Mouse (Mus musculus) naive thymus-derived CD4-positive, alpha-beta T cell, adult 2 months (primary cell): ENCODE data around the gene Arhgap44.

ENCODE experiments used
- DNase-seq: peaks from one replicate; pipeline ENCODE4 v3.0.0-alpha.2; 2011; ENCODE audit warnings: low read depth

Gene Arhgap44

GRCm38 (mm10) chr11:65137145-65137652 is 25.6 kb downstream of the Arhgap44 start:
- DNase-seq, result no peak

GRCm38 (mm10) chr11:65135251-65135739 is 27.5 kb downstream of the Arhgap44 start:
- DNase-seq, result no peak

GRCm38 (mm10) chr11:65133661-65134060 is 29.1 kb downstream of the Arhgap44 start:
- no peak for DNase-seq

- no peak for DNase-seq
Measured at GRCm38 (mm10) chr11:65129110-65129509, 33.7 kb downstream of the Arhgap44 start.

GRCm38 (mm10) chr11:65128666-65129065 is 34.1 kb downstream of the Arhgap44 start:
- DNase-seq, result no peak

GRCm38 (mm10) chr11:65126566-65126965 is 36.2 kb downstream of the Arhgap44 start:
- DNase-seq, result no peak

GRCm38 (mm10) chr11:65124913-65125418 is 37.8 kb downstream of the Arhgap44 start:
- DNase-seq, result no peak

- no peak for DNase-seq
Measured at GRCm38 (mm10) chr11:65120276-65120675, 42.5 kb downstream of the Arhgap44 start.

GRCm38 (mm10) chr11:65115811-65116210 is 47.0 kb downstream of the Arhgap44 start:
- no peak for DNase-seq

GRCm38 (mm10) chr11:65112086-65112485 is 50.7 kb downstream of the Arhgap44 start:
- DNase-seq, result no peak

GRCm38 (mm10) chr11:65111651-65112050 is 51.1 kb downstream of the Arhgap44 start:
- DNase-seq, result no peak

GRCm38 (mm10) chr11:65110058-65110457 is 52.7 kb downstream of the Arhgap44 start:
- no peak for DNase-seq

GRCm38 (mm10) chr11:65107734-65108171 is 55.0 kb downstream of the Arhgap44 start:
- no peak for DNase-seq

- DNase-seq, result no peak
Measured at GRCm38 (mm10) chr11:65107151-65107550, 55.6 kb downstream of the Arhgap44 start.

- no peak for DNase-seq
Measured at GRCm38 (mm10) chr11:65104076-65104475, 58.7 kb downstream of the Arhgap44 start.

- no peak for DNase-seq
Measured at GRCm38 (mm10) chr11:65101206-65101605, 61.6 kb downstream of the Arhgap44 start.

GRCm38 (mm10) chr11:65100031-65100430 is 62.7 kb downstream of the Arhgap44 start:
- no peak for DNase-seq

- DNase-seq, result no peak
Measured at GRCm38 (mm10) chr11:65097526-65098070, 65.2 kb downstream of the Arhgap44 start.

GRCm38 (mm10) chr11:65096866-65097265 is 65.9 kb downstream of the Arhgap44 start:
- no peak for DNase-seq

- no peak for DNase-seq
Measured at GRCm38 (mm10) chr11:65092851-65093250, 69.9 kb downstream of the Arhgap44 start.

GRCm38 (mm10) chr11:65090386-65090785 is 72.4 kb downstream of the Arhgap44 start:
- no peak for DNase-seq

GRCm38 (mm10) chr11:65089982-65090381 is 72.8 kb downstream of the Arhgap44 start:
- no peak for DNase-seq

GRCm38 (mm10) chr11:65089282-65089681 is 73.5 kb downstream of the Arhgap44 start:
- DNase-seq, result no peak
